Mouse (Mus musculus): Measurements from ENCODE around the gene Plet1. TPM values are rescaled to one million over a fixed set of nuclear protein-coding genes. Genes with fewer than 3 reads are reported as not detected.
A peak's percentile ranks its signal among the peaks of the same experiment; 100 is the strongest.

Plet1 gene
- total and polyA plus RNA-seq, 3 experiments, result 0.08 to 0.19 TPM; not detected in 1

- no peak for TF ChIP-seq SIN3A (IDR thresholded peaks at IDR 0.05; ENCODE audit: low read length)
- TF ChIP-seq SMC3 (IDR thresholded peaks at IDR 0.05; ENCODE audit: low read depth, low read length), result peak; percentile 80
- TF ChIP-seq ZKSCAN1 (IDR thresholded peaks at IDR 0.05; ENCODE audit: borderline replicate concordance, low read depth, low read length), result no peak
- no peak for TF ChIP-seq IRF4 (IDR thresholded peaks at IDR 0.05; ENCODE audit: low read depth, low read length)
- TF ChIP-seq JUN (IDR thresholded peaks at IDR 0.05; ENCODE audit: insufficient read depth, low read depth, low read length), result no peak
- TF ChIP-seq ELF1 (IDR thresholded peaks at IDR 0.05; ENCODE audit: low read depth, low read length), result no peak
- no peak for TF ChIP-seq E2F4 (IDR thresholded peaks at IDR 0.05; ENCODE audit: insufficient replicate concordance, low read depth, low read length)
- TF ChIP-seq RAD21 (IDR thresholded peaks at IDR 0.05; ENCODE audit: low read depth, low read length), result peak; percentile 86
- TF ChIP-seq MYC (IDR thresholded peaks at IDR 0.05; ENCODE audit: low read depth, low read length), result no peak
- no peak for TF ChIP-seq HCFC1 (IDR thresholded peaks at IDR 0.05; ENCODE audit: low read depth, low read length)
- TF ChIP-seq PAX5 (IDR thresholded peaks at IDR 0.05; ENCODE audit: low read length), result no peak
- TF ChIP-seq CTCF (conservative IDR thresholded peaks at IDR 0.05 in 1 of 2, IDR thresholded peaks at IDR 0.05 in 1 of 2; ENCODE audit: low read depth in 2 of 2, low read length in 2 of 2), result peak in 1 of 2 experiments; percentile 84; a peak in 2 of 4 replicates
- TF ChIP-seq USF2 (conservative IDR thresholded peaks at IDR 0.05; ENCODE audit: low read depth, low read length), result no peak
- no peak for TF ChIP-seq RCOR1 (conservative IDR thresholded peaks at IDR 0.05; ENCODE audit: low read depth, low read length)
- TF ChIP-seq UBTF (IDR thresholded peaks at IDR 0.05; ENCODE audit: low read depth, low read length), result no peak
- peak; percentile 55 for TF ChIP-seq ZC3H11A (IDR thresholded peaks at IDR 0.05; ENCODE audit: low read depth, low read length)
- no peaks in the 10 kb centered on the region for H3K79me2 ChIP-seq (replicated peaks; ENCODE audit: control insufficient read depth, extremely low read depth, insufficient read depth, poor library complexity, severe bottlenecking)
- dilution Hi-C loops (cut with MboI; ENCODE audit: extremely low pct_ligation_motif_present, extremely low pct_unique_long_range_greater_than_20kb, low sequenced_read_pairs), result no loop called here
- peaks cover 3 to 8% of the 10 kb centered on the region in 2 experiments for H3K36me3 ChIP-seq (replicated peaks in 1 of 2; ENCODE audit: control insufficient read depth in 1 of 2, insufficient read depth in 1 of 2, low read length in 1 of 2)
- no peak overlapping the region for H3K4me2 ChIP-seq (ENCODE audit: insufficient read depth, low read depth, poor library complexity, severe bottlenecking)
- H3K4me3 ChIP-seq (replicated peaks in 1 of 3; ENCODE audit: low read depth in 2 of 3, low read length in 2 of 3, poor library complexity in 1 of 3), result no peak overlapping the region
- H3K27ac ChIP-seq (ENCODE audit: insufficient read depth, low read depth), result no peak overlapping the region
- peaks cover 13 to 54% of the 10 kb centered on the region in 2 experiments for H3K4me1 ChIP-seq (ENCODE audit: control insufficient read depth in 1 of 2, insufficient read depth in 2 of 2)
- no peaks in the 10 kb centered on the region for H3K27me3 ChIP-seq (replicated peaks)
- no peaks in the 10 kb centered on the region for H3K9me3 ChIP-seq (replicated peaks; ENCODE audit: low read length)
- DNase-seq (ENCODE audit: extremely low read depth), result no peak
- in situ Hi-C loops (cut with MboI; ENCODE audit: low pct_ligation_motif_present, low pct_unique_long_range_greater_than_20kb, low sequenced_read_pairs), result loop anchor here (25.0 kb wide), 1 partner anchor 994 kb away; no protein-coding TSS in a partner anchor
- H3K9ac ChIP-seq (ENCODE audit: insufficient read depth, low read depth), result no peak overlapping the region
These were observed 36.6 kb downstream of the Plet1 start for GRCm38 (mm10) chr9:50530890-50531289.

- H3K27ac ChIP-seq (ENCODE audit: insufficient read depth, low read depth), result no peak overlapping the region
- H3K4me3 ChIP-seq (replicated peaks in 1 of 3; ENCODE audit: low read depth in 2 of 3, low read length in 2 of 3, poor library complexity in 1 of 3), result no peak overlapping the region
- DNase-seq (ENCODE audit: extremely low read depth), result no peak
These were observed 39.0 kb downstream of the Plet1 start for GRCm38 (mm10) chr9:50533328-50533727.

More at GRCm38 (mm10) chr9:50533328-50533727, 39.0 kb downstream of the Plet1 start:
- no peaks in the 10 kb centered on the region for H3K36me3 ChIP-seq (replicated peaks in 1 of 2; ENCODE audit: control insufficient read depth in 1 of 2, insufficient read depth in 1 of 2, low read length in 1 of 2)
- peaks cover 14 to 54% of the 10 kb centered on the region in 2 experiments for H3K4me1 ChIP-seq (ENCODE audit: control insufficient read depth in 1 of 2, insufficient read depth in 2 of 2)
- no peak overlapping the region for H3K9ac ChIP-seq (ENCODE audit: insufficient read depth, low read depth)
- no peak overlapping the region for H3K4me2 ChIP-seq (ENCODE audit: insufficient read depth, low read depth, poor library complexity, severe bottlenecking)
- H3K27me3 ChIP-seq (replicated peaks), result no peaks in the 10 kb centered on the region
- no peaks in the 10 kb centered on the region for H3K79me2 ChIP-seq (replicated peaks; ENCODE audit: control insufficient read depth, extremely low read depth, insufficient read depth, poor library complexity, severe bottlenecking)
- in situ Hi-C loops (cut with MboI; ENCODE audit: low pct_ligation_motif_present, low pct_unique_long_range_greater_than_20kb, low sequenced_read_pairs) (loop anchor here (25.0 kb wide), 1 partner anchor 996 kb away; no protein-coding TSS in a partner anchor), dilution Hi-C loops (cut with MboI; ENCODE audit: extremely low pct_ligation_motif_present, extremely low pct_unique_long_range_greater_than_20kb, low sequenced_read_pairs) (no loop called here)
- TF ChIP-seq E2F4 (IDR thresholded peaks at IDR 0.05; ENCODE audit: insufficient replicate concordance, low read depth, low read length) (no peak), MAX (IDR thresholded peaks at IDR 0.05; ENCODE audit: low read length) (no peak), MYC (IDR thresholded peaks at IDR 0.05; ENCODE audit: low read depth, low read length) (no peak), ELF1 (IDR thresholded peaks at IDR 0.05; ENCODE audit: low read depth, low read length) (no peak), ETS1 (conservative IDR thresholded peaks at IDR 0.05; ENCODE audit: low read depth, low read length) (no peak), TBP (conservative IDR thresholded peaks at IDR 0.05; ENCODE audit: low read depth, low read length) (no peak), USF2 (conservative IDR thresholded peaks at IDR 0.05; ENCODE audit: low read depth, low read length) (no peak), PAX5 (IDR thresholded peaks at IDR 0.05; ENCODE audit: low read length) (no peak), NRF1 (IDR thresholded peaks at IDR 0.05; ENCODE audit: low read depth, low read length) (no peak), RAD21 (IDR thresholded peaks at IDR 0.05; ENCODE audit: low read depth, low read length) (no peak), ZC3H11A (IDR thresholded peaks at IDR 0.05; ENCODE audit: low read depth, low read length) (no peak), SMC3 (IDR thresholded peaks at IDR 0.05; ENCODE audit: low read depth, low read length) (no peak), JUND (conservative IDR thresholded peaks at IDR 0.05; ENCODE audit: low read depth, low read length) (no peak), POLR2AphosphoS2 (IDR thresholded peaks at IDR 0.05; ENCODE audit: low read depth, low read length) (no peak), EP300 (IDR thresholded peaks at IDR 0.05; ENCODE audit: low read length) (no peak)
- no peaks in the 10 kb centered on the region for H3K9me3 ChIP-seq (replicated peaks; ENCODE audit: low read length)

All from CH12.LX (cell line).